Comparison of ENCODE assay signal across 9 mouse cellular contexts in the genomic region with DNA sequence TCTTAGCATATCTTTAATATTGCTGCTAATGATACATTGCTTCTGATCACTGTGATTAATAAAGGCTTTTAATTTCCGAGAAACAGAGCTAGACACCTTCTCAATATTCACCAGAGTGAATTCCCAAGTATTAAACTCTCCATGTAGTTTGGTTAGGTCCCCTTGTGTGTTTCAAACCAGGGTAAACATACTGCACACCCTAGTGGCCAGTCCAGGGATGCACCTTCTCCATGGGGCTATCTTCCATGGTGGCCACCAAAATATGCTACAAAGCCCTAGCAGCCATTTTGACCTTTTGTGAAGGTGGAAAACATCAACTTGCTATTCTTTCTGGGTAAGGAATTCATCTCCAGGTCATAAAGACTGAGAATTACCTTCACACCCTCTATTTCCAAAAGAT. TPM values are rescaled to one million over a fixed set of nuclear protein-coding genes. Genes with fewer than 3 reads are reported as not detected.
DNase-seq lines count a peak whose midpoint lies in the region; ATAC-seq lines count a peak whose summit lies in the region.
"Had no signal": no experiment of that assay in that cellular context is flagged by ENCODE, and none has a peak within 500 bp of the region (broad histone marks: within the 10 kb centered on the region; RNA-seq: fewer than 3 reads in every experiment).

No protein-coding gene starts in this region.

- no peaks in the 10 kb centered on the region for H3K36me3 ChIP-seq in hindbrain, embryonic 11.5 days (ENCODE audit: control insufficient read depth, insufficient read depth, low read length)
- no peaks in the 10 kb centered on the region for H3K36me3 ChIP-seq in hindbrain, embryonic 14.5 days (replicated peaks; ENCODE audit: control insufficient read depth, insufficient read depth)

- peak; percentile 46 for DNase-seq in hindbrain, embryonic 11.5 days (ENCODE audit: low spot score)
- no peak for DNase-seq in hindbrain, embryonic 14.5 days (ENCODE audit: low spot score)
- DNase-seq in CD4-positive, CD25-positive, alpha-beta regulatory T cell, adult 2 months (ENCODE audit: low read depth, low spot score): peak; percentile 79
- DNase-seq in adrenal gland, adult 8-10 months: peak; percentile 22
- DNase-seq in heart, adult 9 months (ENCODE audit: low spot score in 2 of 2): peak; percentile 44
- DNase-seq in lung, postnatal 25 days (ENCODE audit: low spot score): peak; percentile 65
- DNase-seq in c-Kit-positive CD71-positive TER-119-positive erythroid progenitor cells, embryonic 14.5 days (ENCODE audit: low spot score): no peak
- DNase-seq in ovary, adult 18-20 months (ENCODE audit: low spot score): no peak

- H3K27ac ChIP-seq in hindbrain, embryonic 11.5 days (ENCODE audit: low read depth, low read length): no peak overlapping the region
- no peak overlapping the region for H3K27ac ChIP-seq in hindbrain, embryonic 14.5 days

- H3K4me2 ChIP-seq in hindbrain, embryonic 11.5 days (replicated peaks; ENCODE audit: low read depth, low read length): no peak overlapping the region
- no peak overlapping the region for H3K4me2 ChIP-seq in hindbrain, embryonic 14.5 days (replicated peaks)

- no peak overlapping the region for H3K4me3 ChIP-seq in hindbrain, embryonic 11.5 days (ENCODE audit: low read depth, low read length)
- no peak overlapping the region for H3K4me3 ChIP-seq in hindbrain, embryonic 14.5 days (replicated peaks; ENCODE audit: low read length)

- H3K27me3 ChIP-seq in hindbrain, embryonic 11.5 days (ENCODE audit: control insufficient read depth, insufficient read depth, low read length): no peaks in the 10 kb centered on the region; the same call in 1 of the 2 replicates
- H3K27me3 ChIP-seq in hindbrain, embryonic 14.5 days (ENCODE audit: control insufficient read depth, insufficient read depth, low read length): 0 out of 2 replicates have a peak, but pooled peaks cover 2% of the 10 kb centered on the region

- 64% methylated on average over 1 of the region's 1 CpGs for WGBS in hindbrain, embryonic 11.5 days
- 69% methylated on average over 1 of the region's 1 CpGs for WGBS in hindbrain, embryonic 14.5 days

- H3K9me3 ChIP-seq in hindbrain, embryonic 11.5 days (ENCODE audit: control insufficient read depth, low read length): no peaks in the 10 kb centered on the region
- H3K9me3 ChIP-seq in hindbrain, embryonic 14.5 days (ENCODE audit: control insufficient read depth, low read length): no peaks in the 10 kb centered on the region

- no peak for ATAC-seq in hindbrain, embryonic 11.5 days (ENCODE audit: low FRiP score)
- no peak for ATAC-seq in hindbrain, embryonic 14.5 days (ENCODE audit: low FRiP score)

- no peak overlapping the region for H3K9ac ChIP-seq in hindbrain, embryonic 11.5 days (ENCODE audit: low read depth, low read length)
- no peak overlapping the region for H3K9ac ChIP-seq in hindbrain, embryonic 14.5 days

- H3K4me1 ChIP-seq in hindbrain, embryonic 11.5 days (replicated peaks; ENCODE audit: control insufficient read depth, insufficient read depth, low read length): no peaks in the 10 kb centered on the region
- H3K4me1 ChIP-seq in hindbrain, embryonic 14.5 days (replicated peaks; ENCODE audit: control insufficient read depth, insufficient read depth, low read length): no peaks in the 10 kb centered on the region

RNA-seq across cellular contexts. Expression of a gene that starts 7.7 kb away (rescaled TPM):
- polyA plus RNA-seq in hindbrain, embryonic 11.5 days (2014; fragmentation: Nextera tagmentation; extraction: Ambion mirVana): not detected in 2 replicates
- polyA plus RNA-seq in hindbrain, embryonic 14.5 days (2014; fragmentation: Nextera tagmentation; extraction: Ambion mirVana): not detected in 2 replicates
- under 1 TPM in 2 of 4 experiments, not detected in 2; 0.15 to 0.31 TPM for total RNA-seq in adrenal gland, adult 8-10 months (2022)
- total RNA-seq: left cerebral cortex, adult 18-20 months had no signal

RNA-seq across cellular contexts. Expression of a gene that starts 7.8 kb away (rescaled TPM):
- polyA plus RNA-seq in hindbrain, embryonic 11.5 days (2014; fragmentation: Nextera tagmentation; extraction: Ambion mirVana): 41.2 and 45.8 TPM in 2 replicates
- 58.6 and 59.9 TPM in 2 replicates for polyA plus RNA-seq in hindbrain, embryonic 14.5 days (2014; fragmentation: Nextera tagmentation; extraction: Ambion mirVana)
- total RNA-seq in adrenal gland, adult 8-10 months (2022): 10 to 100 TPM; 36.2 to 48.8 (median 41.6) TPM

RNA-seq across cellular contexts. Expression of a gene that starts 34.1 kb away (rescaled TPM):
- 0.25 TPM in 1 of 2 replicates, not detected in the other for polyA plus RNA-seq in hindbrain, embryonic 11.5 days (2014; fragmentation: Nextera tagmentation; extraction: Ambion mirVana)
- not detected in 2 replicates for polyA plus RNA-seq in hindbrain, embryonic 14.5 days (2014; fragmentation: Nextera tagmentation; extraction: Ambion mirVana)
- 1 to 10 TPM in 1 of 4 experiments, under 1 TPM in 3; 0.35 to 1.2 (median 0.59) TPM for total RNA-seq in adrenal gland, adult 8-10 months (2022)

Comparison
In these comparisons a context has a peak if more than half of its experiments do, and no peak if none do; other contexts are left out.
1. DNase-seq: peak in hindbrain, embryonic 11.5 days (single experiment), CD4-positive, CD25-positive, alpha-beta regulatory T cell, adult 2 months (single experiment), adrenal gland, adult 8-10 months (single experiment), heart, adult 9 months (2 of 2) and lung, postnatal 25 days (single experiment); none in hindbrain, embryonic 14.5 days (single experiment), c-Kit-positive CD71-positive TER-119-positive erythroid progenitor cells, embryonic 14.5 days (single experiment) and ovary, adult 18-20 months (single experiment).